Mouse (Mus musculus): Measurements from ENCODE around the gene Phlda2. TPM values are rescaled to one million over a fixed set of nuclear protein-coding genes. Genes with fewer than 3 reads are reported as not detected.

Phlda2 gene
- total and polyA plus RNA-seq, 3 experiments, result 3.2 to 22.1 (median 6.4) TPM

- H3K9me3 ChIP-seq (replicated peaks), result peaks cover 42% of the 10 kb centered on the region
- DNase-seq (ENCODE audit: low spot score) (no peak), ATAC-seq (ENCODE audit: extremely low read depth, insufficient number of reproducible peaks, low FRiP score, poor library complexity, severe bottlenecking) (no peak)
- H3K27me3 ChIP-seq (ENCODE audit: insufficient read depth, low read length), result peaks cover 4% of the 10 kb centered on the region; the same call in 1 of the 2 replicates
- TF ChIP-seq CTCF (IDR thresholded peaks at IDR 0.05; ENCODE audit: low read depth, low read length) (no peak), GATA1 (IDR thresholded peaks at IDR 0.05; ENCODE audit: borderline replicate concordance, low read length) (no peak), POLR2AphosphoS5 (IDR thresholded peaks at IDR 0.05; ENCODE audit: insufficient replicate concordance, low read depth, low read length) (no peak), TAL1 (conservative IDR thresholded peaks at IDR 0.05; ENCODE audit: low read depth, low read length) (no peak), GATA2 (IDR thresholded peaks at IDR 0.05; ENCODE audit: borderline replicate concordance, low read depth, low read length) (no peak)
- no peaks in the 10 kb centered on the region for H3K36me3 ChIP-seq (replicated peaks)
- no peak overlapping the region for H3K4me3 ChIP-seq (ENCODE audit: low read depth, low read length)
- H3K4me1 ChIP-seq (ENCODE audit: insufficient read depth, low read depth, low read length), result no peaks in the 10 kb centered on the region
Measured at GRCm38 (mm10) chr7:143458963-143459331, 44.0 kb downstream of the Phlda2 start.

Other genes with a start within 250 kb of the Phlda2 start
- not detected in 2 replicates for gene Cdkn1c, start 42.1 kb downstream of the Phlda2 start, total RNA-seq (2014; fragmentation: Nextera tagmentation)
- 0.06 TPM in 1 of 2 replicates, not detected in the other for gene Cdkn1c, start 42.1 kb downstream of the Phlda2 start, total RNA-seq (2017)
- gene Cdkn1c, start 42.1 kb downstream of the Phlda2 start, polyA plus RNA-seq (2012), result 0.03 and 0.15 TPM in 2 replicates
- gene Slc22a18, start 29.4 kb downstream of the Phlda2 start, total RNA-seq (2014; fragmentation: Nextera tagmentation), result 2.6 and 2.9 TPM in 2 replicates
- gene Slc22a18, start 29.4 kb downstream of the Phlda2 start, total RNA-seq (2017), result 3.9 and 5.0 TPM in 2 replicates
- gene Slc22a18, start 29.4 kb downstream of the Phlda2 start, polyA plus RNA-seq (2012), result 2.4 and 3.4 TPM in 2 replicates
- gene Nap1l4, start 46.0 kb upstream of the Phlda2 start, total RNA-seq (2014; fragmentation: Nextera tagmentation), result 96.6 and 138 TPM in 2 replicates
- 146 and 158 TPM in 2 replicates for gene Nap1l4, start 46.0 kb upstream of the Phlda2 start, total RNA-seq (2017)
- gene Nap1l4, start 46.0 kb upstream of the Phlda2 start, polyA plus RNA-seq (2012), result 59.5 and 84.7 TPM in 2 replicates
- gene Cars, start 96.9 kb upstream of the Phlda2 start, total RNA-seq (2014; fragmentation: Nextera tagmentation), result 58.2 and 74.8 TPM in 2 replicates
- 41.3 and 54.5 TPM in 2 replicates for gene Cars, start 96.9 kb upstream of the Phlda2 start, total RNA-seq (2017)
- gene Cars, start 96.9 kb upstream of the Phlda2 start, polyA plus RNA-seq (2012), result 46.4 and 80.5 TPM in 2 replicates
- 0.38 TPM in 1 of 2 replicates, not detected in the other for gene Tnfrsf26, start 125.6 kb upstream of the Phlda2 start, total RNA-seq (2014; fragmentation: Nextera tagmentation)
- 0.17 and 0.38 TPM in 2 replicates for gene Tnfrsf26, start 125.6 kb upstream of the Phlda2 start, total RNA-seq (2017)
- gene Tnfrsf26, start 125.6 kb upstream of the Phlda2 start, polyA plus RNA-seq (2012), result not detected in 2 replicates
- gene Tnfrsf22, start 146.5 kb upstream of the Phlda2 start, total RNA-seq (2014; fragmentation: Nextera tagmentation), result not detected in 2 replicates
- 0.11 and 0.12 TPM in 2 replicates for gene Tnfrsf22, start 146.5 kb upstream of the Phlda2 start, total RNA-seq (2017)
- gene Tnfrsf22, start 146.5 kb upstream of the Phlda2 start, polyA plus RNA-seq (2012), result not detected in 2 replicates
- gene Tnfrsf23, start 182.7 kb upstream of the Phlda2 start, total RNA-seq (2014; fragmentation: Nextera tagmentation), result not detected in 2 replicates
- gene Tnfrsf23, start 182.7 kb upstream of the Phlda2 start, total RNA-seq (2017), result 0.16 and 0.17 TPM in 2 replicates
- not detected in 2 replicates for gene Tnfrsf23, start 182.7 kb upstream of the Phlda2 start, polyA plus RNA-seq (2012)

Measured in G1E (cell line).